Mouse (Mus musculus) liver, adult 2 months (tissue): ENCODE measurements at regions not wholly inside any gene's neighbourhood (a gene's known extent, or its start where the extent isn't known, plus 50 kb on each side); places are given as distances from the start of the nearest gene placed in this dataset.
A peak's percentile ranks its signal among the peaks of the same experiment; 100 is the strongest.

Experiments
- DNase-seq: peaks from one replicate; pipeline ENCODE4 v3.0.0-alpha.2; 2011; ENCODE audit warnings: low read depth, low spot score; ENCODE audit errors: extremely low read depth
- H3K27ac ChIP-seq: fragments of 200-500 bp; replicated peaks from 2 replicates; pipeline ENCODE4 v1.5.1; 2012; ENCODE audit warnings: low read depth, mild to moderate bottlenecking, control low read depth, inconsistent platforms, low read length; ENCODE audit not compliant: insufficient read depth
- H3K27me3 ChIP-seq: fragments of 200-500 bp; 2 replicates; pipeline ENCODE4 v1.6.1; 2012; ENCODE audit warnings: mild to moderate bottlenecking, moderate library complexity, low read length, inconsistent platforms; ENCODE audit not compliant: control insufficient read depth, insufficient read depth
- H3K36me3 ChIP-seq: fragments of 200-500 bp; 2 replicates; pipeline ENCODE4 v1.6.1; 2012; ENCODE audit warnings: low read length, inconsistent platforms; ENCODE audit not compliant: control insufficient read depth, insufficient read depth
- H3K4me1 ChIP-seq: fragments of 200-500 bp; 2 replicates; pipeline ENCODE4 v1.6.1; 2011; ENCODE audit warnings: low read length; ENCODE audit not compliant: control insufficient read depth, insufficient read depth
- H3K4me3 ChIP-seq: fragments of 200-500 bp; 2 replicates; pipeline ENCODE4 v1.5.1; 2011; ENCODE audit warnings: low read depth, mild to moderate bottlenecking, control low read depth, low read length, moderate library complexity; ENCODE audit not compliant: insufficient read depth
- H3K79me2 ChIP-seq: fragments of 200-500 bp; 2 replicates; pipeline ENCODE4 v1.6.1; 2012; ENCODE audit warnings: inconsistent platforms, mild to moderate bottlenecking, low read length, moderate library complexity; ENCODE audit not compliant: control insufficient read depth, insufficient read depth
- H3K9ac ChIP-seq: fragments of 200-500 bp; 2 replicates; pipeline ENCODE4 v1.6.1; 2012; ENCODE audit warnings: low read depth, mild to moderate bottlenecking, control low read depth, inconsistent platforms, low read length
- CTCF ChIP-seq: fragments of 200-500 bp; IDR thresholded peaks from 2 replicates; pipeline ENCODE4 v1.5.1; 2011; ENCODE audit warnings: low read depth, low read length, control low read depth
- POLR2A ChIP-seq: fragments of 200-500 bp; IDR thresholded peaks from 2 replicates; pipeline ENCODE4 v1.6.1; 2011; ENCODE audit warnings: low read length, control low read depth; ENCODE audit not compliant: insufficient read depth; ENCODE audit errors: extremely low read depth
- WGBS: fragments of 180-500 bp; shearing (Covaris S2); methylation state at CpG from one replicate; pipeline ENCODE4 v1.1.7; 2018; 5-methylcytosine and 5-hydroxymethylcytosine counted together

DNA sequence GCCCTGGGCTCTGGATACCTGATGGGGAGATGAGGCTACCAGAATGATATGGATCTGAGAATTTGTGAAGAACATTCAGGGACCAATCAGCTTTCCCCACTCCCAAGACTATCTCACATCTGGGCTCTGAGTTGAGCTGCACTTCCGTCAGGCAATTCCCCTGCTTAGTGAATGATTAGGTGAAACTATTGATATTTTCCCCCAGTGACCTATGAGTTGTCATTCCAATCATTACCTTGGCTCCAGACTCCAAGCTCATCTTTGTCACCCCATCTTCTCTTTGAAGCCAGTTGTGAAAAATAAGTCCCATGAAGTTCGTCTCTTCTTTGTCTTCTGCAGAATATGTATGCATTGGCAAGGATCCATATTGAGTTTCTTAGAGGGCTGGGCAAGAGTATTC is 76.1 kb upstream of the Lipc start:
- H3K79me2 ChIP-seq, result no peaks in the 10 kb centered on the region
- H3K36me3 ChIP-seq, result no peaks in the 10 kb centered on the region
- DNase-seq, result peak; percentile 73
- no peak overlapping the region for H3K27ac ChIP-seq
- H3K4me3 ChIP-seq, result no peak overlapping the region
- H3K9ac ChIP-seq, result no peak overlapping the region
- TF ChIP-seq CTCF (no peak), POLR2A (no peak)
- WGBS, result 24% methylated on average over 2 of the region's 2 CpGs
- no peaks in the 10 kb centered on the region for H3K27me3 ChIP-seq
- H3K4me1 ChIP-seq, result peaks cover 12% of the 10 kb centered on the region

DNA sequence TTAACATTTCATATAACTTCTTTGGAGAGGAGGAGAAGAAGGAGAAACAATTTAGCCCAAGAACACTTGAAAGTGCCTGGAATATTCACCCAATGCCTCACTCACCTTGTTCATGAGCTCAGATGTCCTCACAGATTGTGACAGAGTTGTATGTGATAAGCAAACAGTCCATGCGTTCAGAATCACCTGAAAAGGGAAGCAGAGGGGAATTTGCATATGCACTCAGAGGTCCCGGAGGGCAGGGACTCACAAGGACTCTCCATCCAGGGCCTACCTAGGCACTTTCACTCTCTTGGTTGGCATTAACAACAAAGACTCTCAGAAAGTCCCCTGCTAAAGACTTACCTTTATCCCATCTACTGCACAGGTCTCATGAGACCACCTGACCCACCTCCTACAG is 75.6 kb upstream of the Lipc start:
- H3K9ac ChIP-seq, result no peak overlapping the region
- H3K27ac ChIP-seq, result no peak overlapping the region
- H3K79me2 ChIP-seq, result no peaks in the 10 kb centered on the region
- no peaks in the 10 kb centered on the region for H3K27me3 ChIP-seq
- peaks cover 12% of the 10 kb centered on the region for H3K4me1 ChIP-seq
- no peak for TF ChIP-seq CTCF
- no peak for TF ChIP-seq POLR2A
- H3K4me3 ChIP-seq, result no peak overlapping the region
- 52% methylated on average over 2 of the region's 2 CpGs for WGBS
- no peaks in the 10 kb centered on the region for H3K36me3 ChIP-seq
- no peak for DNase-seq

DNA sequence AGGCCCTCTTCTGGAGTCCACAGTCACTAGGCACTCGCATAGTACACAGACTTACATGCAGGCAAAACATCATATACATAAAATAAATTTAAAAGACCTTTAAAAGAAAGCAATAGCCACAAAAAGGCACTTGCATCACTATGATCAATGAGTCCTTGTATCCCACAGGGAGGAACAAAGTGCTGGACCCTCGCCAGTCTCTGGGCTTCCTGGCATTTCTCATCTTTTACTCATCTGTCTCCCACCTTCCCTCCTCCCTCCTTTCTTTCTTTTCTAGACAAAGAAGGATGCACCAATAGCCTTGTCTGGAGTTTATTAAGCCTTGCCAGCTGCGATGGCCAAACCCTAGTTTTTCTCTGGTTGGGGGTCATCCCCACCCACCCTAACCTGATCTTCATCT is 73.2 kb upstream of the Lipc start:
- Histone ChIP-seq H3K79me2 (no peaks in the 10 kb centered on the region), H3K27me3 (no peaks in the 10 kb centered on the region), H3K4me3 (no peak overlapping the region), H3K36me3 (no peaks in the 10 kb centered on the region), H3K27ac (no peak overlapping the region), H3K4me1 (peaks cover 8% of the 10 kb centered on the region), H3K9ac (no peak overlapping the region)
- 85% methylated on average over 3 of the region's 3 CpGs for WGBS
- TF ChIP-seq POLR2A (no peak), CTCF (no peak)
- no peak for DNase-seq

DNA sequence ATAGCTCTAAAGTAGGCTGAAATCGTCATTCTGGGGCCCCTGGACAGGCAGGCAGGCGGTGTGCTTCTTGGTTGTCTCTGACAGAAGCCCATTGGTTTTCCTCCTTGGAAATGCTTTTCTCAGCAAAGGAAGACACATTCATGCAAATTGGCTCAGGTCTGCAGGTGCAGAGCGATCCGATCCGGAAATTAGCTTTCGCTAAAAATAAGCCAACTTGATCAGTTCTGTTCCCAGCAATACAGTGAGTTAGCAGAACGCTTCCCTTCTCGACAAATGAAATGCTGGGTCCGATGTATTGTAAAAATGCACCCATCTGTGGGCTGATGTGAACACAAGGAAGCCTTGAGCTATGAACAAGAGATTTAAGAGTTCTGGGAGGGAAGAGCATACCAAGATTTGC is 66.2 kb upstream of the Lipc start:
- 95% methylated on average over 9 of the region's 9 CpGs for WGBS
- Histone ChIP-seq H3K36me3 (no peaks in the 10 kb centered on the region), H3K27me3 (no peaks in the 10 kb centered on the region), H3K79me2 (no peaks in the 10 kb centered on the region), H3K4me3 (no peak overlapping the region), H3K9ac (no peak overlapping the region), H3K27ac (no peak overlapping the region), H3K4me1 (no peaks in the 10 kb centered on the region)
- no peak for DNase-seq
- TF ChIP-seq POLR2A, result no peak
- no peak for TF ChIP-seq CTCF

DNA sequence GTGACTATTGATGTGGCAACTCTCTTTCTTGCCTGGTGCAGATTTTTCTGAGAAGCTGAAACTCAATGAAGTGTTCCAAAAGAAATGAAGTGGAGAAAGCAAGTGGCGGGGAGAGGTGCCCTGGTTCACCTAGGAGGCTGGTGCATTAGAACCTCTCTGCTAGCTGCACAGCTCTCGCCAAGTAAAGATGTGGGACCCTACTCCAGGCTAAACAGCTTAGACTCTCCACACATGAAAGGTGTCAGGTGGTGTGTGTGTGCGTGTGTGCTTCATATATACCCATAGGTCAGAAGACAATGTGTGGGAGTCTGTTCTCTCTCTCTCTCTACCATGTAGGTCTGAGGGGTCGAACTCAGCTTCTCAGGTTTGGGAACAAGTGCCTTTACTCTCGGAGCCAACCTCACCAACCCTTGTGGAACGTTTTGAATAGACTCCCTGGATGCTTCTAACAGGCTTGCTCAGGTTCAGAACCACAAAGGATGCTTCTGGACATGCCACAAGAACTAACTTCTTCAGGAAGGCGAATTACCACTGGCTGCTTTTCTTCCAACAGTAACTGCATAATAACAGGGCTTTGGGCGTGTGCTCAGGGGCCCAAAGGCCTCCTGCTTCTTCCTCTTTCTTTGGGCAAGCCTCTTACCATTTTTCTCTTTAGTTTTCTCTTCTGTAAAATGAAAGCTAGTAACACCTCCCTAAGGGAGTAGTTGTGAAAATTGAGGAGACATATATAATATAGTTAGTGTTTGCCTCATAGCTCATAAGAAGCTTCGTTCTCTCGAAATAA is 65.6 kb upstream of the Lipc start:
- TF ChIP-seq CTCF (no peak), POLR2A (no peak)
- Histone ChIP-seq H3K27me3 (no peaks in the 10 kb centered on the region), H3K9ac (no peak overlapping the region), H3K79me2 (no peaks in the 10 kb centered on the region), H3K27ac (no peak overlapping the region), H3K4me3 (no peak overlapping the region), H3K4me1 (no peaks in the 10 kb centered on the region), H3K36me3 (no peaks in the 10 kb centered on the region)
- DNase-seq, result no peak
- 90% methylated on average over 10 of the region's 10 CpGs for WGBS

DNA sequence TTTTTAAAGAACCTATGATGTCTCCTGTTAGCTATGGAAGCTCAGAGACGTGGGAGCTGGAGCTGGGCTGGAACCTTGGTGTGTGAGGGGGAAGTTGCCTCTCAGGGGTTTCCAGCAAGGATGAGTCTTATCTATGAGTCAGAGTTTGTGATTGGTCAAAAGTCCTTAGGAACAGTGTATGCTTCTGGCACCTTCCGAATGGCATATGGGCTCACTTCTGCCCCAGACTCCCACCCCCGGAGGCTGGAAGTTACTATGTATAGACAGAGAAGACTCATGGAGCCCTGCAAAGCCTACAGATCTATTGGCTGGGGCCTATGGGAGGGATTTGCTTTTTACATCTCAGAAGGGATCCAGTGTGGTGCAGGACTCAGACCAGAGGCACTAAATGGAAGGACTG is 63.9 kb upstream of the Lipc start:
- no peaks in the 10 kb centered on the region for H3K79me2 ChIP-seq
- H3K9ac ChIP-seq, result no peak overlapping the region
- H3K4me3 ChIP-seq, result no peak overlapping the region
- 88% methylated on average over 3 of the region's 3 CpGs for WGBS
- no peak for TF ChIP-seq POLR2A
- TF ChIP-seq CTCF, result no peak
- DNase-seq, result no peak
- H3K27ac ChIP-seq, result no peak overlapping the region
- no peaks in the 10 kb centered on the region for H3K4me1 ChIP-seq
- no peaks in the 10 kb centered on the region for H3K27me3 ChIP-seq
- H3K36me3 ChIP-seq, result no peaks in the 10 kb centered on the region
